Comparison of ENCODE assay signal across 22 mouse cellular contexts in genomic region chr17:54685143-54686040, GRCm38 (mm10).
DNase-seq lines count a peak whose midpoint lies in the region; ATAC-seq and TF ChIP-seq lines count a peak whose summit lies in the region.
"Had no signal": no experiment of that assay in that cellular context is flagged by ENCODE, and none has a peak within 500 bp of the region (broad histone marks: within the 10 kb centered on the region; RNA-seq: fewer than 3 reads in every experiment).

No protein-coding gene starts in this region.

- no peak for TF ChIP-seq EP300 in stomach, postnatal 0 days (optimal IDR thresholded peaks at IDR 0.05)

- no peaks in the 10 kb centered on the region for H3K9me3 ChIP-seq in liver, embryonic 11.5 days (ENCODE audit: control insufficient read depth, low read length)
- no peaks in the 10 kb centered on the region for H3K9me3 ChIP-seq in liver, embryonic 12.5 days (replicated peaks)
- H3K9me3 ChIP-seq in stomach, embryonic 15.5 days, result no peaks in the 10 kb centered on the region
- no peaks in the 10 kb centered on the region for H3K9me3 ChIP-seq in stomach, postnatal 0 days (ENCODE audit: control insufficient read depth, low read length)
- H3K9me3 ChIP-seq: hindbrain, embryonic 12.5 days; limb, embryonic 15.5 days; lung, embryonic 15.5 days had no signal

- H3K4me3 ChIP-seq in liver, embryonic 11.5 days (ENCODE audit: low read depth, low read length), result no peak overlapping the region
- H3K4me3 ChIP-seq in liver, embryonic 12.5 days, result no peak overlapping the region
- no peak overlapping the region for H3K4me3 ChIP-seq in stomach, embryonic 15.5 days (replicated peaks)
- no peak overlapping the region for H3K4me3 ChIP-seq in stomach, postnatal 0 days (ENCODE audit: low read depth, low read length)
- H3K4me3 ChIP-seq: heart, embryonic 12.5 days; hindbrain, embryonic 12.5 days; limb, embryonic 15.5 days; lung, embryonic 15.5 days; myocyte had no signal

- H3K4me2 ChIP-seq in liver, embryonic 11.5 days, result no peak overlapping the region
- no peak overlapping the region for H3K4me2 ChIP-seq in liver, embryonic 12.5 days
- no peak overlapping the region for H3K4me2 ChIP-seq in stomach, embryonic 15.5 days
- H3K4me2 ChIP-seq in stomach, postnatal 0 days (replicated peaks; ENCODE audit: low read depth), result no peak overlapping the region
- H3K4me2 ChIP-seq: heart, embryonic 12.5 days; hindbrain, embryonic 12.5 days; limb, embryonic 15.5 days; lung, embryonic 15.5 days had no signal

- no peaks in the 10 kb centered on the region for H3K27me3 ChIP-seq in liver, embryonic 11.5 days (replicated peaks; ENCODE audit: control insufficient read depth, insufficient read depth, low read length)
- H3K27me3 ChIP-seq in liver, embryonic 12.5 days (replicated peaks), result no peaks in the 10 kb centered on the region
- no peaks in the 10 kb centered on the region for H3K27me3 ChIP-seq in stomach, embryonic 15.5 days (replicated peaks)
- no peaks in the 10 kb centered on the region for H3K27me3 ChIP-seq in stomach, postnatal 0 days (ENCODE audit: control insufficient read depth, insufficient read depth, low read length)
- H3K27me3 ChIP-seq: heart, embryonic 12.5 days; hindbrain, embryonic 12.5 days; limb, embryonic 15.5 days; lung, embryonic 15.5 days had no signal

- no peak for TF ChIP-seq CTCF in stomach, postnatal 0 days (IDR thresholded peaks at IDR 0.05; ENCODE audit: low read depth)

- no peaks in the 10 kb centered on the region for H3K36me3 ChIP-seq in liver, embryonic 11.5 days (ENCODE audit: control insufficient read depth, insufficient read depth, low read length)
- H3K36me3 ChIP-seq in liver, embryonic 12.5 days, result no peaks in the 10 kb centered on the region
- no peaks in the 10 kb centered on the region for H3K36me3 ChIP-seq in stomach, embryonic 15.5 days
- no peaks in the 10 kb centered on the region for H3K36me3 ChIP-seq in stomach, postnatal 0 days (ENCODE audit: control insufficient read depth, insufficient read depth, low read length)
- H3K36me3 ChIP-seq: heart, embryonic 12.5 days; hindbrain, embryonic 12.5 days; limb, embryonic 15.5 days; lung, embryonic 15.5 days had no signal

- DNase-seq in embryo, embryonic 11 days, result peak; percentile 5
- DNase-seq in embryo, embryonic 10.5 days (ENCODE audit: low spot score), result no peak
- no peak for DNase-seq in liver, embryonic 11.5 days (ENCODE audit: low spot score)
- no peak for DNase-seq in stomach, postnatal 0 days (ENCODE audit: low spot score)
- no peak for DNase-seq in gastrocnemius, postnatal 14 days
- DNase-seq in right cerebral cortex, postnatal 10 days (ENCODE audit: low spot score in 2 of 2), result no peak
- DNase-seq: adrenal gland, adult 8-10 months; cerebellum, adult 9-11 months; heart, adult 11 months; heart, postnatal 14 days; kidney, adult 8-10 months; lung, postnatal 4 days; right cerebral cortex, adult 18-20 months; thymus, adult 2 months had no signal

- H3K27ac ChIP-seq in liver, embryonic 11.5 days (ENCODE audit: low read depth, low read length), result no peak overlapping the region
- no peak overlapping the region for H3K27ac ChIP-seq in liver, embryonic 12.5 days
- H3K27ac ChIP-seq in stomach, embryonic 15.5 days, result no peak overlapping the region
- H3K27ac ChIP-seq in stomach, postnatal 0 days (replicated peaks), result no peak overlapping the region
- H3K27ac ChIP-seq: hindbrain, embryonic 12.5 days; limb, embryonic 15.5 days; lung, embryonic 15.5 days had no signal

- ATAC-seq in liver, embryonic 11.5 days (replicated peaks; ENCODE audit: low FRiP score), result peak; percentile 31; the same call in 1 of the 2 replicates
- ATAC-seq in liver, embryonic 12.5 days, result no peak
- peak; percentile 22; the same call in 1 of the 2 replicates for ATAC-seq in stomach, embryonic 15.5 days (ENCODE audit: insufficient read depth, low FRiP score, low read depth)
- ATAC-seq in stomach, postnatal 0 days (ENCODE audit: low FRiP score, low TSS enrichment), result no peak
- ATAC-seq: forebrain, embryonic 16.5 days had no signal

- intact Hi-C loops in gastrocnemius, postnatal 14 days (cut with DNase I; ENCODE audit: low total_unique reads), result no loop called here

- WGBS in liver, embryonic 11.5 days, result 42% methylated on average over 2 of the region's 2 CpGs
- 31% methylated on average over 2 of the region's 2 CpGs for WGBS in liver, embryonic 12.5 days (ENCODE audit: insufficient replicate concordance)
- WGBS in stomach, embryonic 15.5 days, result 40% methylated on average over 2 of the region's 2 CpGs
- WGBS in stomach, postnatal 0 days, result 37% methylated on average over 2 of the region's 2 CpGs

- no peaks in the 10 kb centered on the region for H3K4me1 ChIP-seq in liver, embryonic 11.5 days (replicated peaks; ENCODE audit: control insufficient read depth, insufficient read depth, low read length)
- no peaks in the 10 kb centered on the region for H3K4me1 ChIP-seq in liver, embryonic 12.5 days
- no peaks in the 10 kb centered on the region for H3K4me1 ChIP-seq in stomach, embryonic 15.5 days
- H3K4me1 ChIP-seq in stomach, postnatal 0 days (replicated peaks; ENCODE audit: control insufficient read depth, insufficient read depth), result no peaks in the 10 kb centered on the region
- H3K4me1 ChIP-seq: heart, embryonic 12.5 days; hindbrain, embryonic 12.5 days; limb, embryonic 15.5 days; lung, embryonic 15.5 days had no signal

- no peak overlapping the region for H3K9ac ChIP-seq in liver, embryonic 11.5 days (ENCODE audit: low read depth, low read length)
- H3K9ac ChIP-seq in liver, embryonic 12.5 days, result no peak overlapping the region
- no peak overlapping the region for H3K9ac ChIP-seq in stomach, embryonic 15.5 days
- no peak overlapping the region for H3K9ac ChIP-seq in stomach, postnatal 0 days (ENCODE audit: low read length)
- H3K9ac ChIP-seq: heart, embryonic 12.5 days; hindbrain, embryonic 12.5 days; limb, embryonic 15.5 days; lung, embryonic 15.5 days had no signal

Comparison
In these comparisons a context has a peak if more than half of its experiments do, and no peak if none do; other contexts are left out.
1. ATAC-seq: peak in liver, embryonic 11.5 days (single experiment) and stomach, embryonic 15.5 days (single experiment); none in liver, embryonic 12.5 days (single experiment) and stomach, postnatal 0 days (single experiment).